Mouse (Mus musculus): ENCODE measurements around the gene Mx1. TPM values are rescaled to one million over a fixed set of nuclear protein-coding genes. Genes with fewer than 3 reads are reported as not detected.

Mx1 gene
- 0.16 TPM in 1 of 2 replicates, not detected in the other for polyA plus RNA-seq (2016; fragmentation: Nextera tagmentation; extraction: Ambion mirVana)

GRCm38 (mm10) chr16:97462481-97463181 lies at the start of gene Mx1:
Gene Mx1, minus strand, starts transcription at chr16:97462907.
- Histone ChIP-seq H3K4me3 (no peak within 1 kb of the TSS), H3K27ac (replicated peaks) (peak within 1 kb of the TSS; percentile 39), H3K4me1 (peaks cover 14% of the 10 kb centered on the region), H3K27me3 (ENCODE audit: low read depth, poor library complexity, severe bottlenecking) (no peaks in the 10 kb centered on the region), H3K36me3 (no peaks in the 10 kb centered on the region), H3K9me3 (replicated peaks) (no peaks in the 10 kb centered on the region)
- 41% methylated on average over 4 of the region's 4 CpGs for WGBS
- peak; percentile 13 for DNase-seq (ENCODE audit: low spot score)

- Histone ChIP-seq H3K4me3 (no peak overlapping the region), H3K4me1 (no peaks in the 10 kb centered on the region), H3K27me3 (ENCODE audit: low read depth, poor library complexity, severe bottlenecking) (no peaks in the 10 kb centered on the region), H3K27ac (replicated peaks) (no peak overlapping the region), H3K36me3 (no peaks in the 10 kb centered on the region), H3K9me3 (replicated peaks) (no peaks in the 10 kb centered on the region)
- no peak for DNase-seq (ENCODE audit: low spot score)
- WGBS: 84% methylated on average over 12 of the region's 12 CpGs
Measured at GRCm38 (mm10) chr16:97512347-97512751, 49.6 kb upstream of the Mx1 start.

DNA sequence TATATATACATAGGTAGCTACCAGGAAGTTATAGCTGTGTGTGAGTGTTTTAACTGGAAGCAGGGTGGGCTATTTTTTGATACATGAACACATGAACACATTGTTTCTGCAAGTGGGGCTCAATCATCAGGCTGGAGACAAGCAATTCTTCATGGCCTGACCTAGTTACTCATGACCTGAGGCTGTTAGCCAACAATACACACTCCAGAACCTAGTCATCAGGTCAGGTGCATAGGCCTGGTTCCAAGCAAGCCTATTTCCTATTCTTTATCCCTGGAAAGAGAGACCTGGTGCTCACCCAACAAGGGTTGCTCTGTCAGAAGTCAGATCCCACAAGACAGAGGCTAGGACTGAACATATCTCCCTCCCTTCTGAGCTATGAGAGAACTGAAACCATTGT lies 48.8 kb upstream of the Mx1 start:
- Histone ChIP-seq H3K36me3 (no peaks in the 10 kb centered on the region), H3K4me1 (no peaks in the 10 kb centered on the region), H3K9me3 (replicated peaks) (no peaks in the 10 kb centered on the region), H3K4me3 (no peak overlapping the region), H3K27me3 (ENCODE audit: low read depth, poor library complexity, severe bottlenecking) (no peaks in the 10 kb centered on the region), H3K27ac (replicated peaks) (no peak overlapping the region)
- DNase-seq (ENCODE audit: low spot score): no peak

- no peaks in the 10 kb centered on the region for H3K36me3 ChIP-seq
- H3K4me3 ChIP-seq: no peak overlapping the region
- no peaks in the 10 kb centered on the region for H3K4me1 ChIP-seq
- 83% methylated on average over 5 of the region's 5 CpGs for WGBS
- no peak for DNase-seq (ENCODE audit: low spot score)
- H3K27me3 ChIP-seq (ENCODE audit: low read depth, poor library complexity, severe bottlenecking): no peaks in the 10 kb centered on the region
- no peaks in the 10 kb centered on the region for H3K9me3 ChIP-seq (replicated peaks)
- no peak overlapping the region for H3K27ac ChIP-seq (replicated peaks)
Measured at GRCm38 (mm10) chr16:97510849-97511248, 48.1 kb upstream of the Mx1 start.

- H3K9me3 ChIP-seq (replicated peaks): no peaks in the 10 kb centered on the region
- H3K27ac ChIP-seq (replicated peaks): no peak overlapping the region
- H3K4me1 ChIP-seq: no peaks in the 10 kb centered on the region
- no peaks in the 10 kb centered on the region for H3K36me3 ChIP-seq
- no peak for DNase-seq (ENCODE audit: low spot score)
- H3K27me3 ChIP-seq (ENCODE audit: low read depth, poor library complexity, severe bottlenecking): no peaks in the 10 kb centered on the region
- no peak overlapping the region for H3K4me3 ChIP-seq
Measured at GRCm38 (mm10) chr16:97507783-97508182, 45.1 kb upstream of the Mx1 start.

- 81% methylated on average over 3 of the region's 3 CpGs for WGBS
- no peak for DNase-seq (ENCODE audit: low spot score)
Measured at GRCm38 (mm10) chr16:97504793-97505192, 42.1 kb upstream of the Mx1 start.

DNA sequence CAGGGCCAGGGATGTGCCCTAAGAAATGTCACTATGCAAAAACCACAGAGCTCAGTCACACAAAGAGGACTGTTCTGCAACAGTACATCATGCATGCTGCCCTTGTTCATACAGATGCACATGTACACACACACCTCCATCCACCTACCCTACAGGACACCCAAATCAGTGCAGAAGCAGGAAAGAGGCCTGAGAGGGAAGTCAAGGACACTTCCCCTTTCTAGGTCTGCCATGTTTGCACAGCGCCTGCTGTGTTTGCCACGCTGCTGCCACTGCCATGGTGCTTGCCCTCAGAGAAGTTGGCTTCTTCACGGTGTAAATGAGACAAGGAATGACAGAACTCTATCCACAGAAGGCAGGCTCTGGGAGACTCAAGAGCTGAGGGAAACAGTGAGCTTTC lies 41.1 kb upstream of the Mx1 start:
- Histone ChIP-seq H3K9me3 (replicated peaks) (no peaks in the 10 kb centered on the region), H3K36me3 (no peaks in the 10 kb centered on the region), H3K4me3 (no peak overlapping the region), H3K4me1 (no peaks in the 10 kb centered on the region), H3K27ac (replicated peaks) (no peak overlapping the region), H3K27me3 (ENCODE audit: low read depth, poor library complexity, severe bottlenecking) (no peaks in the 10 kb centered on the region)
- WGBS: 80% methylated on average over 3 of the region's 3 CpGs
- DNase-seq (ENCODE audit: low spot score): no peak

More at GRCm38 (mm10) chr16:97504793-97505192, 42.1 kb upstream of the Mx1 start:
- H3K36me3 ChIP-seq: no peaks in the 10 kb centered on the region
- H3K4me3 ChIP-seq: no peak overlapping the region
- no peaks in the 10 kb centered on the region for H3K9me3 ChIP-seq (replicated peaks)
- H3K4me1 ChIP-seq: no peaks in the 10 kb centered on the region
- no peak overlapping the region for H3K27ac ChIP-seq (replicated peaks)
- no peaks in the 10 kb centered on the region for H3K27me3 ChIP-seq (ENCODE audit: low read depth, poor library complexity, severe bottlenecking)

DNA sequence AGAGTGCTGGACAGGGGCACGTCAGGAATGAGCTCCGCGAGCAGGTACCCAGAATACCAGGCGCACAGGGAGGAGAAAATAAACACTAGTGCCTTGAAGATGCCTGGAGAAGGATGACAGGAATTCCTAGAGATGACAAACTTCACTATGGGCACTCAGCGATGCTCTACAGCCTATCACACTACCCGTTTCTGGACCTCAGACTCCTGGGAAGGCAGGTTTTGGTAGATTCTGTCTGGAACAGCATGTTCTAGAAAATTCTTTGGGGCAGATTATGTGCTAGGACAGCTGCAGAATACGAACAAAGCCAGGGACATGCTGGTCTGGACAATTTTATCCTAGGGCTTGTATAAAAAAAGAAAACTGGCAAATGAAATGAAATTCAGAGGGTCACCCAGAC lies 38.2 kb upstream of the Mx1 start:
- Histone ChIP-seq H3K27me3 (ENCODE audit: low read depth, poor library complexity, severe bottlenecking) (no peaks in the 10 kb centered on the region), H3K36me3 (no peaks in the 10 kb centered on the region), H3K4me3 (no peak overlapping the region), H3K27ac (replicated peaks) (no peak overlapping the region), H3K4me1 (no peaks in the 10 kb centered on the region), H3K9me3 (replicated peaks) (no peaks in the 10 kb centered on the region)
- no peak for DNase-seq (ENCODE audit: low spot score)
- 92% methylated on average over 7 of the region's 7 CpGs for WGBS

DNA sequence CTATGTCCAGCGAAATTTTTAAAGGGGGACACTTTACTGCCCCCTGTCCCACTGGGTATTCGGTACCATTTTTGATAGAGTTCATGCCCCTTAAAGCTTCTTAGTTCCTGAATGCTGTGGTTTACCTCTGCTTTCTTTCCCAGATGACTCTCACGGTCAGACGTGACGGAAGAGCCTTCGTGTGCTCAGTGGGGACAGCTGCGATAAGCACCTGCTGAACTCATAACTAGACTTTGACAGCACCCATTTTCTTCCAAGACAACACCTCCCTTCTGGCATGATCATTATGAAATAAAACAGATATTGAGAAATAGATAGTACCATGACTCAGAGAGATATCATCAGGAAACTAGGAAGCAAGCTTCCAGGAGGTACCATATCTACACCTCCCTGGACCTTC lies 36.7 kb upstream of the Mx1 start:
- Histone ChIP-seq H3K4me3 (no peak overlapping the region), H3K27ac (replicated peaks) (no peak overlapping the region), H3K4me1 (no peaks in the 10 kb centered on the region), H3K9me3 (replicated peaks) (no peaks in the 10 kb centered on the region), H3K36me3 (no peaks in the 10 kb centered on the region), H3K27me3 (ENCODE audit: low read depth, poor library complexity, severe bottlenecking) (no peaks in the 10 kb centered on the region)
- no peak for DNase-seq (ENCODE audit: low spot score)
- WGBS: 89% methylated on average over 7 of the region's 7 CpGs

- DNase-seq (ENCODE audit: low spot score): no peak
- Histone ChIP-seq H3K4me3 (no peak overlapping the region), H3K4me1 (no peaks in the 10 kb centered on the region), H3K27me3 (ENCODE audit: low read depth, poor library complexity, severe bottlenecking) (no peaks in the 10 kb centered on the region), H3K9me3 (replicated peaks) (no peaks in the 10 kb centered on the region), H3K36me3 (no peaks in the 10 kb centered on the region), H3K27ac (replicated peaks) (no peak overlapping the region)
- WGBS: 98% methylated on average over 3 of the region's 3 CpGs
Measured at GRCm38 (mm10) chr16:97498139-97498538, 35.4 kb upstream of the Mx1 start.

GRCm38 (mm10) chr16:97497682-97498081 lies 35.0 kb upstream of the Mx1 start:
- H3K27ac ChIP-seq (replicated peaks): no peak overlapping the region
- no peak overlapping the region for H3K4me3 ChIP-seq
- no peaks in the 10 kb centered on the region for H3K27me3 ChIP-seq (ENCODE audit: low read depth, poor library complexity, severe bottlenecking)
- no peaks in the 10 kb centered on the region for H3K36me3 ChIP-seq
- WGBS: 58% methylated on average over 5 of the region's 5 CpGs
- H3K9me3 ChIP-seq (replicated peaks): no peaks in the 10 kb centered on the region
- no peaks in the 10 kb centered on the region for H3K4me1 ChIP-seq
- no peak for DNase-seq (ENCODE audit: low spot score)

- WGBS: 66% methylated on average over 3 of the region's 3 CpGs
- H3K9me3 ChIP-seq (replicated peaks): no peaks in the 10 kb centered on the region
- H3K36me3 ChIP-seq: no peaks in the 10 kb centered on the region
- DNase-seq (ENCODE audit: low spot score): no peak
- no peak overlapping the region for H3K4me3 ChIP-seq
- no peak overlapping the region for H3K27ac ChIP-seq (replicated peaks)
- no peaks in the 10 kb centered on the region for H3K27me3 ChIP-seq (ENCODE audit: low read depth, poor library complexity, severe bottlenecking)
- H3K4me1 ChIP-seq: no peaks in the 10 kb centered on the region
Measured at GRCm38 (mm10) chr16:97496026-97496425, 33.3 kb upstream of the Mx1 start.

GRCm38 (mm10) chr16:97492369-97492768 lies 29.7 kb upstream of the Mx1 start:
- Histone ChIP-seq H3K9me3 (replicated peaks) (no peaks in the 10 kb centered on the region), H3K4me3 (no peak overlapping the region), H3K27me3 (ENCODE audit: low read depth, poor library complexity, severe bottlenecking) (no peaks in the 10 kb centered on the region), H3K27ac (replicated peaks) (no peak overlapping the region), H3K36me3 (no peaks in the 10 kb centered on the region), H3K4me1 (no peaks in the 10 kb centered on the region)
- whole genome bisulfite sequencing: 88% methylated on average over 1 of the region's 1 CpGs
- DNase-seq (ENCODE audit: low spot score): no peak

- Histone ChIP-seq H3K27me3 (ENCODE audit: low read depth, poor library complexity, severe bottlenecking) (no peaks in the 10 kb centered on the region), H3K27ac (replicated peaks) (no peak overlapping the region), H3K36me3 (no peaks in the 10 kb centered on the region), H3K4me1 (no peaks in the 10 kb centered on the region), H3K4me3 (no peak overlapping the region), H3K9me3 (replicated peaks) (no peaks in the 10 kb centered on the region)
- 77% methylated on average over 2 of the region's 2 CpGs for WGBS
- no peak for DNase-seq (ENCODE audit: low spot score)
Measured at GRCm38 (mm10) chr16:97478655-97479054, 15.9 kb upstream of the Mx1 start.

All from midbrain, embryonic 10.5 days (tissue).